Mouse (Mus musculus): ENCODE measurements around the gene 4930426L09Rik. TPM values are rescaled to one million over a fixed set of nuclear protein-coding genes. Genes with fewer than 3 reads are reported as not detected.

4930426L09Rik gene
- polyA plus RNA-seq, 1 experiment from 2014 or later, result 0.36 TPM

- 0 out of 2 replicates have a peak, but pooled peaks cover 3% of the 10 kb centered on the region for H3K36me3 ChIP-seq (ENCODE audit: control insufficient read depth, insufficient read depth, low read length)
- no peak overlapping the region for H3K4me3 ChIP-seq (ENCODE audit: control insufficient read depth in 1 of 2, insufficient read depth in 1 of 2, low read depth in 1 of 2, low read length in 2 of 2)
- peaks cover 0 to 2% of the 10 kb centered on the region in 2 experiments; a peak in 2 of 4 replicates for H3K4me1 ChIP-seq (ENCODE audit: control insufficient read depth in 2 of 2, insufficient read depth in 2 of 2, low read length in 2 of 2)
- no peaks in the 10 kb centered on the region for H3K9me3 ChIP-seq (ENCODE audit: control insufficient read depth, low read length)
- H3K4me2 ChIP-seq (ENCODE audit: low read length), result no peak overlapping the region
- H3K9ac ChIP-seq (ENCODE audit: low read length), result no peak overlapping the region
- H3K27ac ChIP-seq (replicated peaks in 1 of 2; ENCODE audit: control insufficient read depth in 1 of 2, insufficient read depth in 1 of 2, low read depth in 2 of 2, low read length in 2 of 2), result no peak overlapping the region
- H3K27me3 ChIP-seq (ENCODE audit: control insufficient read depth, insufficient read depth, low read length), result no peaks in the 10 kb centered on the region
- ATAC-seq (ENCODE audit: insufficient number of reproducible peaks, insufficient read depth, low FRiP score, low read depth), result no peak
Observed at GRCm38 (mm10) chr2:18983546-18983945, 14.6 kb upstream of the 4930426L09Rik start.

- 88% methylated on average over 15 of the region's 15 CpGs for WGBS
- no peak for ATAC-seq (ENCODE audit: insufficient number of reproducible peaks, insufficient read depth, low FRiP score, low read depth)
- Histone ChIP-seq H3K4me1 (ENCODE audit: control insufficient read depth in 2 of 2, insufficient read depth in 2 of 2, low read length in 2 of 2) (peaks cover 0 to 2% of the 10 kb centered on the region in 2 experiments; a peak in 2 of 4 replicates), H3K9ac (ENCODE audit: low read length) (no peak overlapping the region), H3K4me3 (ENCODE audit: control insufficient read depth in 1 of 2, insufficient read depth in 1 of 2, low read depth in 1 of 2, low read length in 2 of 2) (no peak overlapping the region), H3K4me2 (ENCODE audit: low read length) (no peak overlapping the region), H3K27ac (replicated peaks in 1 of 2; ENCODE audit: control insufficient read depth in 1 of 2, insufficient read depth in 1 of 2, low read depth in 2 of 2, low read length in 2 of 2) (no peak overlapping the region), H3K36me3 (ENCODE audit: control insufficient read depth, insufficient read depth, low read length) (0 out of 2 replicates have a peak, but pooled peaks cover 3% of the 10 kb centered on the region), H3K27me3 (ENCODE audit: control insufficient read depth, insufficient read depth, low read length) (no peaks in the 10 kb centered on the region), H3K9me3 (ENCODE audit: control insufficient read depth, low read length) (no peaks in the 10 kb centered on the region)
Observed at GRCm38 (mm10) chr2:18984095-18984847, 13.9 kb upstream of the 4930426L09Rik start.

- no peaks in the 10 kb centered on the region for H3K27me3 ChIP-seq (ENCODE audit: control insufficient read depth, insufficient read depth, low read length)
- H3K4me1 ChIP-seq (ENCODE audit: control insufficient read depth in 2 of 2, insufficient read depth in 2 of 2, low read length in 2 of 2), result no peaks in the 10 kb centered on the region; a peak in 1 of 4 replicates
- no peak overlapping the region for H3K4me3 ChIP-seq (ENCODE audit: control insufficient read depth in 1 of 2, insufficient read depth in 1 of 2, low read depth in 1 of 2, low read length in 2 of 2)
- no peaks in the 10 kb centered on the region for H3K9me3 ChIP-seq (ENCODE audit: control insufficient read depth, low read length)
- WGBS, result 81% methylated on average over 3 of the region's 3 CpGs
- H3K4me2 ChIP-seq (ENCODE audit: low read length), result no peak overlapping the region
- no peak for ATAC-seq (ENCODE audit: insufficient number of reproducible peaks, insufficient read depth, low FRiP score, low read depth)
- H3K9ac ChIP-seq (ENCODE audit: low read length), result no peak overlapping the region
- H3K36me3 ChIP-seq (ENCODE audit: control insufficient read depth, insufficient read depth, low read length), result 0 out of 2 replicates have a peak, but pooled peaks cover 3% of the 10 kb centered on the region
- no peak overlapping the region for H3K27ac ChIP-seq (replicated peaks in 1 of 2; ENCODE audit: control insufficient read depth in 1 of 2, insufficient read depth in 1 of 2, low read depth in 2 of 2, low read length in 2 of 2)
Observed at GRCm38 (mm10) chr2:18985506-18985905, 12.6 kb upstream of the 4930426L09Rik start.

GRCm38 (mm10) chr2:18988885-18989284, 9.3 kb upstream of the 4930426L09Rik start:
- Histone ChIP-seq H3K27ac (replicated peaks in 1 of 2; ENCODE audit: control insufficient read depth in 1 of 2, insufficient read depth in 1 of 2, low read depth in 2 of 2, low read length in 2 of 2) (no peak overlapping the region), H3K9me3 (ENCODE audit: control insufficient read depth, low read length) (no peaks in the 10 kb centered on the region), H3K36me3 (ENCODE audit: control insufficient read depth, insufficient read depth, low read length) (0 out of 2 replicates have a peak, but pooled peaks cover 3% of the 10 kb centered on the region), H3K4me2 (ENCODE audit: low read length) (no peak overlapping the region), H3K4me3 (ENCODE audit: control insufficient read depth in 1 of 2, insufficient read depth in 1 of 2, low read depth in 1 of 2, low read length in 2 of 2) (no peak overlapping the region), H3K4me1 (ENCODE audit: control insufficient read depth in 2 of 2, insufficient read depth in 2 of 2, low read length in 2 of 2) (peaks cover 2 to 10% of the 10 kb centered on the region in 2 experiments), H3K9ac (ENCODE audit: low read length) (no peak overlapping the region), H3K27me3 (ENCODE audit: control insufficient read depth, insufficient read depth, low read length) (no peaks in the 10 kb centered on the region)
- 84% methylated on average over 3 of the region's 3 CpGs for WGBS
- no peak for ATAC-seq (ENCODE audit: insufficient number of reproducible peaks, insufficient read depth, low FRiP score, low read depth)

GRCm38 (mm10) chr2:18992512-18993510, 5.3 kb upstream of the 4930426L09Rik start:
- no peaks in the 10 kb centered on the region for H3K27me3 ChIP-seq (ENCODE audit: control insufficient read depth, insufficient read depth, low read length)
- 0 out of 2 replicates have a peak, but pooled peaks have one; percentile 35 for ATAC-seq (ENCODE audit: insufficient number of reproducible peaks, insufficient read depth, low FRiP score, low read depth)
- no peak overlapping the region for H3K9ac ChIP-seq (ENCODE audit: low read length)
- 50% methylated on average over 7 of the region's 7 CpGs for WGBS
- no peaks in the 10 kb centered on the region for H3K9me3 ChIP-seq (ENCODE audit: control insufficient read depth, low read length)
- H3K36me3 ChIP-seq (ENCODE audit: control insufficient read depth, insufficient read depth, low read length), result no peaks in the 10 kb centered on the region
- H3K4me1 ChIP-seq (ENCODE audit: control insufficient read depth in 2 of 2, insufficient read depth in 2 of 2, low read length in 2 of 2), result peaks cover 4 to 21% of the 10 kb centered on the region in 2 experiments
- no peak overlapping the region for H3K4me2 ChIP-seq (ENCODE audit: low read length)
- H3K4me3 ChIP-seq (ENCODE audit: control insufficient read depth in 1 of 2, insufficient read depth in 1 of 2, low read depth in 1 of 2, low read length in 2 of 2), result no peak overlapping the region
- H3K27ac ChIP-seq (replicated peaks in 1 of 2; ENCODE audit: control insufficient read depth in 1 of 2, insufficient read depth in 1 of 2, low read depth in 2 of 2, low read length in 2 of 2), result no peak overlapping the region

- under 1% methylated on average over 25 of the region's 25 CpGs for WGBS
- Histone ChIP-seq H3K4me2 (ENCODE audit: low read length) (peak overlapping the region; percentile 90), H3K9ac (ENCODE audit: low read length) (peak overlapping the region; percentile 84), H3K36me3 (ENCODE audit: control insufficient read depth, insufficient read depth, low read length) (no peaks in the 10 kb centered on the region), H3K4me1 (ENCODE audit: control insufficient read depth in 2 of 2, insufficient read depth in 2 of 2, low read length in 2 of 2) (peaks cover 7 to 21% of the 10 kb centered on the region in 2 experiments), H3K27ac (replicated peaks in 1 of 2; ENCODE audit: control insufficient read depth in 1 of 2, insufficient read depth in 1 of 2, low read depth in 2 of 2, low read length in 2 of 2) (no peak overlapping the region), H3K4me3 (ENCODE audit: control insufficient read depth in 1 of 2, insufficient read depth in 1 of 2, low read depth in 1 of 2, low read length in 2 of 2) (peak overlapping the region; percentile 69 to 87), H3K27me3 (ENCODE audit: control insufficient read depth, insufficient read depth, low read length) (no peaks in the 10 kb centered on the region), H3K9me3 (ENCODE audit: control insufficient read depth, low read length) (no peaks in the 10 kb centered on the region)
- no peak for ATAC-seq (ENCODE audit: insufficient number of reproducible peaks, insufficient read depth, low FRiP score, low read depth)
Observed at GRCm38 (mm10) chr2:18996451-18997211, 1.5 kb upstream of the 4930426L09Rik start.
